Mouse (Mus musculus): Measurements from ENCODE around the gene Acin1.

DNA sequence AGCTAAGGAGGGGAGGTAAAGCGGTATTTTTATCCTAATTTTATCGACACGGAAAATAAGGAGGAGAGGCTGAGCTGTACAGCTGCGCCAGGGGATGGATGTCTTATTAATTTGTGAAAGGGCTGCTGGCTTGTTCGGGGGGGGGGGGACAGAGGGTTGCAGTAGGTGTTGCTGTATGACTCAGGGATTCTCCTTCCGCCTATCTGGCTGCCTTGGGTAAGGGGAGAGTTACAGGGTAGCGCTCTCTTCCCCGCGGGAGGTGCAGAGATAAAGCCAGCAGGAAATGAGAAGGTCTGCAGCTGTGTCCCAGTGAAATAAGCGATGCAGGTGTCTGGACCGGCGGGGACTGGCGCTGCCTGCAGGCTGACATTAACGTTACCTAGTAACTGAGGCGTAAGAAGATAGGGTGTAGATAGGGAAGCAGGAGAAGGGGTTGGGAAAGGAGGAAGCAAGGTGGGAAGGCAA, 27.9 kb upstream of the Acin1 start:
- TF ChIP-seq CTCF (IDR thresholded peaks at IDR 0.05; ENCODE audit: borderline replicate concordance, control insufficient read depth, extremely low read depth, insufficient read depth, low read length, poor library complexity) = 0 out of 2 replicates have a peak, but pooled peaks have one; percentile 17
- TF ChIP-seq POLR2A (IDR thresholded peaks at IDR 0.05; ENCODE audit: control insufficient read depth, extremely low read depth, insufficient read depth, low read length, poor library complexity) = no peak
